Mouse (Mus musculus) adipose tissue, adult 10 weeks (tissue): Measurements from ENCODE around the gene Apcs. TPM values are rescaled to one million over a fixed set of nuclear protein-coding genes. Genes with fewer than 3 reads are reported as not detected.

Experiments
- polyA plus RNA-seq: library from polyadenylated mRNA; stranded (reverse); fragments of 350-450 nt; fragmentation: Illumina TruSeq; extraction: RNeasy Lipid Tissue Mini Kit (QIAGEN cat#74804); gene quantifications from one replicate; pipeline ENCODE4 v1.2.3, GENCODE M21; 2014; ENCODE audit warnings: low read depth, low replicate concordance

Apcs gene
- polyA plus RNA-seq, result not detected

DNA sequence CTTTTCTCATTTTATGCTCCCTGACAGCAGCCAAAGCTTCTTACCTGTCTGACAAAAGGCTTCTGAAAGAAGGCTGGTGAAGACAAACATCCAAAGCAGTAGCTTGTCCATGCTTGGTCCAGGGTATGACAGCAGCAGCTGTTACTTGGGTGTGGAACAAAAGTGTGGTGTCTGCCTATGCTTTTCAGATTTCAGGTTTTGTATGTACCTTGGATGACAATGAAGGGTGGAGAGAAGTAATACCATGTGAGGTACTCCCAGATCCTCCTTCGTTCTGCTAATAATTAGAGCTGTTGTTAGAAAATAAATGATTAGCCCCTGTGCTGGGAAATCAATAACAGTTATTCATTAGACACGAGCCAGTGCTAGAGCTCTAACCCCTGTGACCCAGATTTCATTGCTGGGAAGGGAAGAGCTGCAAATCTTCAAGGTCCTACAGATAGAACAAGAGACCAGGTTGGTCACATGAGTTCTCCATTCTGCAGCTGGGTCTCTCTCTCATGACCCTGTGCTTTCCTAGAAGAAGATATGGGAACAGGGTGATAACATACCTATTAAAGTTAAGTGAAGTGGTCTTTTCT, at the start of gene Apcs:
TSS of gene Apcs (minus strand) at position 265 of the 581 bp plus-strand sequence.

Other genes with a start within 250 kb of the Apcs start
- gene Crp, start 197.0 kb downstream of the Apcs start, polyA plus RNA-seq, result 0.77 TPM
- not detected for gene Olfr16, start 55.4 kb upstream of the Apcs start, polyA plus RNA-seq
- not detected for gene Olfr1408, start 242.3 kb upstream of the Apcs start, polyA plus RNA-seq